Mouse (Mus musculus) heart, postnatal 0 days (tissue): Measurements from ENCODE around the gene Mrtfa. TPM values are rescaled to one million over a fixed set of nuclear protein-coding genes. Genes with fewer than 3 reads are reported as not detected.

Source experiments
- ATAC-seq: fragments of 200-750 bp; cut with Nextera tagmentation; 2 replicates; pipeline ENCODE4 v1.8.0; 2017; ENCODE audit warnings: low read depth, moderate number of reproducible peaks, moderate library complexity; ENCODE audit not compliant: insufficient read depth
- DNase-seq: peaks from one replicate; pipeline ENCODE4 v3.0.0-alpha.2; 2016; ENCODE audit warnings: low spot score
- H3K27ac ChIP-seq: fragments of 300-500 bp; sonication (generic); 2 replicates; pipeline ENCODE4 v1.5.1; 2014; ENCODE audit warnings: low read depth, mild to moderate bottlenecking
- H3K27me3 ChIP-seq: fragments of 300-500 bp; sonication (generic); 2 replicates; pipeline ENCODE4 v1.6.1; 2014; ENCODE audit warnings: low read length, mixed read lengths; ENCODE audit not compliant: control insufficient read depth, insufficient read depth
- H3K36me3 ChIP-seq: fragments of 300-500 bp; sonication (generic); replicated peaks from 2 replicates; pipeline ENCODE4 v1.6.1; 2014; ENCODE audit warnings: low read length, mixed read lengths; ENCODE audit not compliant: control insufficient read depth, insufficient read depth
- H3K4me1 ChIP-seq: fragments of 300-500 bp; sonication (generic); 2 replicates; pipeline ENCODE4 v1.6.1; 2014; ENCODE audit warnings: antibody characterized with exemption; ENCODE audit not compliant: control insufficient read depth, insufficient read depth
- H3K4me2 ChIP-seq: fragments of 300-500 bp; sonication (generic); 2 replicates; pipeline ENCODE4 v1.6.1; 2014; ENCODE audit warnings: low read depth, mild to moderate bottlenecking, low read length, moderate library complexity
- H3K4me3 ChIP-seq: fragments of 300-500 bp; sonication (generic); 2 replicates; pipeline ENCODE4 v1.5.1; 2014; ENCODE audit warnings: low read depth, low read length
- H3K9ac ChIP-seq: fragments of 300-500 bp; sonication (generic); replicated peaks from 2 replicates; pipeline ENCODE4 v1.6.1; 2014; ENCODE audit warnings: low read depth, low read length, mixed read lengths
- H3K9me3 ChIP-seq: fragments of 300-500 bp; sonication (generic); replicated peaks from 2 replicates; pipeline ENCODE4 v1.6.1; 2016; ENCODE audit warnings: low read length; ENCODE audit not compliant: control insufficient read depth
- CTCF ChIP-seq: IDR thresholded peaks from 2 replicates; pipeline ENCODE4 v1.5.1; 2016; ENCODE audit warnings: antibody characterized with exemption, control low read depth, low read depth
- EP300 ChIP-seq: IDR thresholded peaks from 2 replicates; pipeline ENCODE4 v1.6.1; 2016; ENCODE audit warnings: antibody characterized with exemption, low read depth
- WGBS: fragments of 180-500 bp; shearing (Covaris S2); extraction: QIAGEN DNeasy Blood & Tissue Kit; methylation state at CpG from one replicate; pipeline ENCODE4 v1.1.7; 2014; 5-methylcytosine and 5-hydroxymethylcytosine counted together
- polyA plus RNA-seq: library from polyadenylated mRNA; unstranded; fragments of >200 nt; fragmentation: Nextera tagmentation; extraction: Ambion mirVana; gene quantifications from 2 replicates; pipeline ENCODE4 v1.2.1, GENCODE M21; 2015
- total RNA-seq: library from RNA; depleted of rRNA; stranded (reverse); fragments of >200 nt; gene quantifications from 2 replicates; pipeline ENCODE4 v1.2.3, GENCODE M21; 2014; ENCODE audit warnings: low replicate concordance

The Mrtfa gene
- total and polyA plus RNA-seq, 2 experiments from 2014 or later: 4.9 to 26.0 TPM

- H3K9ac ChIP-seq: no peak overlapping the region
- no peaks in the 10 kb centered on the region for H3K27me3 ChIP-seq
- TF ChIP-seq CTCF: no peak
- no peak for TF ChIP-seq EP300
- DNase-seq: peak; percentile 32
- no peaks in the 10 kb centered on the region for H3K36me3 ChIP-seq
- H3K4me1 ChIP-seq: no peaks in the 10 kb centered on the region
- WGBS: 28% methylated on average over 6 of the region's 6 CpGs
- H3K4me2 ChIP-seq: no peak overlapping the region
- no peaks in the 10 kb centered on the region for H3K9me3 ChIP-seq
- H3K4me3 ChIP-seq: no peak overlapping the region
- peak overlapping the region; percentile 15; the same call in 1 of the 2 replicates for H3K27ac ChIP-seq
- ATAC-seq: no peak
These were observed 78.0 kb downstream of the Mrtfa start for GRCm38 (mm10) chr15:81112589-81112988.

- no peak for TF ChIP-seq CTCF
- TF ChIP-seq EP300: no peak
- H3K9ac ChIP-seq: no peak overlapping the region
- no peaks in the 10 kb centered on the region for H3K9me3 ChIP-seq
- H3K27ac ChIP-seq: no peak overlapping the region
- peaks cover 7% of the 10 kb centered on the region; the same call in 1 of the 2 replicates for H3K4me1 ChIP-seq
- no peaks in the 10 kb centered on the region for H3K36me3 ChIP-seq
- 71% methylated on average over 3 of the region's 3 CpGs for WGBS
- no peak overlapping the region for H3K4me3 ChIP-seq
- DNase-seq: no peak
- no peak for ATAC-seq
- H3K27me3 ChIP-seq: no peaks in the 10 kb centered on the region
- H3K4me2 ChIP-seq: no peak overlapping the region
These were observed 80.2 kb downstream of the Mrtfa start for GRCm38 (mm10) chr15:81110315-81110714.

DNA sequence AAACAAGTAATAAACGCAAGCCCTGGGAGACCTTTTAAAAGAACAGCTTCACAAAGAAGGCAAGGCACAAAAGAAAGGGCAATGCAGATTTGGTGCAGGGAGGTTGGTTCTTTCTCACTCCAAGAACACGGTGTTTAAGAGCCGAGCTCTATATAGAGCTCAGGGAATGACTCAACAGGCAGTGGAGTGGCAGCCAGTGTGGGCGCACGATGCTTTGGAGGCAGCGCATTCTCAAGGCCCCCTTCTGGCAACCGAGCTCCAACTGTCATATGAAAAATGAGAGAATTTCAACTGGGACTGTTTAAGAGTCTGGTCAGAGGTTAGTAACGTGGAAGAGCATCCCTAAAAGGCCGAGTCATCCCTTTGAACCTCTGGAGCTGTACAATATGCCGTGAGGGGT lies 84.6 kb downstream of the Mrtfa start:
- H3K4me3 ChIP-seq: no peak overlapping the region
- H3K9ac ChIP-seq: no peak overlapping the region
- no peaks in the 10 kb centered on the region for H3K36me3 ChIP-seq
- DNase-seq (no peak), ATAC-seq (no peak)
- H3K4me2 ChIP-seq: no peak overlapping the region
- peaks cover 23% of the 10 kb centered on the region for H3K4me1 ChIP-seq
- H3K27ac ChIP-seq: no peak overlapping the region
- 47% methylated on average over 10 of the region's 10 CpGs for WGBS
- H3K9me3 ChIP-seq: no peaks in the 10 kb centered on the region
- TF ChIP-seq EP300 (no peak), CTCF (no peak)
- H3K27me3 ChIP-seq: no peaks in the 10 kb centered on the region

- no peaks in the 10 kb centered on the region for H3K9me3 ChIP-seq
- 47% methylated on average over 13 of the region's 13 CpGs for WGBS
- DNase-seq (no peak), ATAC-seq (peak; percentile 55; the same call in 1 of the 2 replicates)
- H3K4me1 ChIP-seq: peaks cover 23% of the 10 kb centered on the region
- H3K9ac ChIP-seq: no peak overlapping the region
- H3K27me3 ChIP-seq: no peaks in the 10 kb centered on the region
- peak overlapping the region; percentile 39 for H3K4me2 ChIP-seq
- H3K27ac ChIP-seq: no peak overlapping the region
- H3K36me3 ChIP-seq: no peaks in the 10 kb centered on the region
- no peak for TF ChIP-seq EP300
- peak overlapping the region; percentile 26 for H3K4me3 ChIP-seq
These were observed 85.8 kb downstream of the Mrtfa start for GRCm38 (mm10) chr15:81104585-81105259.

DNA sequence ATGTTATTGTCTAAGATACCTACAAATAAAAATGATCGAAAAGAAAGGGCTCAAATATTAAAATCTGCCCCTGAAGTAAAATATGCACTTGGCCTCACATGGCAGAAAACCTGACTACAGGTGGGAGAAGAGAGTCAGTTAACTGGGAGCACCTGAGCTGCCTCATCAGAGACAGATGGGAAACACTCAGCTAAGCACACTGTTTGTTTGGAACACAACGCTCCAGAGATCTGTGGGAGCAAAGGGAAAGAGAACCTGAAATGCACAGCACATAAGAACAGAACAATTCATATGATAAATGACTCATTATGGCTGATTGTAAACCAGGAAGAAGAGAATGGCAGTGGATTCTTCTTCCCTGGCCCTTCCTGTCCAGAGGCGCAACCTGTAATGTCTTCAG lies 87.1 kb downstream of the Mrtfa start:
- no peak for ATAC-seq
- no peak for DNase-seq
- Histone ChIP-seq H3K27ac (no peak overlapping the region), H3K27me3 (no peaks in the 10 kb centered on the region), H3K36me3 (no peaks in the 10 kb centered on the region), H3K4me2 (0 out of 2 replicates have a peak overlapping the region, but pooled peaks have one; percentile 10), H3K9ac (no peak overlapping the region), H3K4me1 (peaks cover 23% of the 10 kb centered on the region), H3K4me3 (no peak overlapping the region; the same call in 1 of the 2 replicates), H3K9me3 (no peaks in the 10 kb centered on the region)
- WGBS: 77% methylated on average over 3 of the region's 3 CpGs
- TF ChIP-seq EP300 (no peak), CTCF (no peak)

DNA sequence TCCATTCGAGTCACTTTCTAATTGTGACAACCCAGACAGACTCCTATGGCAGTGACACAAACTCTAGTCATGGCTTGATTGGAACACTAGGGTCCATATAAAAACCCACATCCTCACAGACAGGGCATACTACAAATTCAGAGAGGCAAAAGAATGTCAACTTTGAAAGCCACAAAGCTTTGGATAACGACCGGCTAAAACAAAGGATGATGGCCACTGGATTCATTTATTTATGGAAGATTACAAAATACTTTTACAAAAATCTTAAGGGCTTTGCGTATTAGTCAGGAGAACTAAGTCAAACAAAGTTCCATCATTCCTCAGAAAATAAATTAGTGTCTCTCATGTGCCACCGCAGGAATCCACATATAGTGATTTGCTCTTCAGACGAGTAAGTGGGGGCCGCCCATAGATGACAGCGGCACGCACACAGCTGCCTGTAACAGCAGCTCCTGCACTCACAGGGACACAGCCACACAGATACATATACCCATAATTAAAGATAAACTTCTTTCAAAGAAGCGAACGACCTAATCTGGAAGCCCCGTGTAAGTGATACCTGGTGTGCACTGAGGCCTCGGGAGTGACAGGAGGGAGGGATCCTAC lies 88.2 kb downstream of the Mrtfa start:
- H3K4me1 ChIP-seq: peaks cover 23% of the 10 kb centered on the region
- H3K36me3 ChIP-seq: no peaks in the 10 kb centered on the region
- no peaks in the 10 kb centered on the region for H3K9me3 ChIP-seq
- 73% methylated on average over 13 of the region's 13 CpGs for whole genome bisulfite sequencing
- no peak overlapping the region for H3K4me3 ChIP-seq
- no peak for ATAC-seq
- no peak overlapping the region for H3K4me2 ChIP-seq
- no peak for DNase-seq
- H3K27me3 ChIP-seq: no peaks in the 10 kb centered on the region
- TF ChIP-seq EP300: no peak
- TF ChIP-seq CTCF: no peak
- H3K27ac ChIP-seq: no peak overlapping the region
- no peak overlapping the region for H3K9ac ChIP-seq
